Mouse (Mus musculus): ENCODE results near the gene Casq2.

The Casq2 gene

DNA sequence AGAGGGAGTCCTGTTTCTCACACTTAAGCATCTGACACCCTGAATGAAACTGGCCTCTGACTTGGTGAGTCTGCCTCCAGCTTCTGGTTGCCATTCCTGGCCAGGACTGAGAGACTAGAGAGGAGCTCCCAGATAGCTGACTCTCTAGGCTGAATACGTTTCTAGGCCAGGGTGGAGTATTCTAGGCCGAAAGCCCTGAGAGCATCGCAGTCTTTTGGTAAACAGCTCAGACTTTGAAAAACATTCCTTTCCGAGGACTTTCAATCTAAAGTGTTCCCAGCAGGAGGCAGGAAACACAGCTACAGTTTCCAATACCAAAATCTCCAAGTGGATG lies 80.0 kb downstream of the Casq2 start:
- DNase-seq = no peak

DNA sequence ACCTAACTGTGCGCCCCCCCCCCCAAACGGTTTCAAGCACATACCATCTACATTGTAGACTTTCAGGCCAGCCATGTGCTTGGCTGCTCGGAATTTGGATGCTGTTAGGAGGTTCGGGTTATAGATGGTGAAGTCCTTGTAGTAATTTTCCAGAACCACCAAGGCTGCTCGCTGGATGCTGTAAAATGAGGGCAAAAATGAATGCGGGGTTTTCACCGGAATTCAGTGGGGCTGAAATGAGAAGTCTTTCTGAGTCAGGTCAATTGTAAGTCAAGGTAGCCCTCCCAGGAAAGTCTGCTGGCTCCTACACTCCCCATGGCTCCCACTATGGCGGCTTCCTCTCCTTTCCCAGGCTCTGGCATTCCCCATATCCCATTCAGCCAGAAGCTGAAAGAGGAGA lies 80.6 kb downstream of the Casq2 start:
- no peak for DNase-seq

DNA sequence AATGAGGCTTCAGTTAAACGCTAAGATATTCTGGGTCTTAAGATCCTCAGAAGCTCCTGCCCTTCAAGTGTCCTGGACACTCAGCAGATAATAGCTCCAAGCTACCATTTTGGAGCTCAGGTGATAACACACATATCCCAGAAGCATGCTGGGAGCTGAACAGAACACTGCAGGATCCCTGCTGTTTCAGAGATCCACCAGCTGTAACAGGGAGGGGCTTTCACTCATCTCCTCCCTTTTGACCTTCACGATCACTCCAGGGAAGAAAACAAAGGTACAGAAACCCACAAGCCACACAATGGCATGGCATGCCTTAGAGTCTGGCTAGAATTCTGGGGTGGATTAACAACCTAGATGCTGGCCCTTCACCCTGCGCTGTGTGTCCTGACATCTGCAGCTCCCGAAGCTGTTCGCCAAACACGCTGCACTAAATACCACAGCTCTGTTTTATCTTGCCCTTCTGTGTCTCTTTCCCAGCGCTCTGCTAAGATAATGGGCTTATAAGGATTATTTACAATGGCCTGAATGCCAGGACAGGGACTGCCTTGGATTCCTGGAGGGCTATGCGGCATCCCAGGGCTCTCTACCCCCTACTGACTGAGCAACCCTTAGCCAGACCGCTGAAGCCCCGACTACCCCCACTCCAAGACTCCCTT lies 81.5 kb downstream of the Casq2 start:
- no peak for DNase-seq

DNA sequence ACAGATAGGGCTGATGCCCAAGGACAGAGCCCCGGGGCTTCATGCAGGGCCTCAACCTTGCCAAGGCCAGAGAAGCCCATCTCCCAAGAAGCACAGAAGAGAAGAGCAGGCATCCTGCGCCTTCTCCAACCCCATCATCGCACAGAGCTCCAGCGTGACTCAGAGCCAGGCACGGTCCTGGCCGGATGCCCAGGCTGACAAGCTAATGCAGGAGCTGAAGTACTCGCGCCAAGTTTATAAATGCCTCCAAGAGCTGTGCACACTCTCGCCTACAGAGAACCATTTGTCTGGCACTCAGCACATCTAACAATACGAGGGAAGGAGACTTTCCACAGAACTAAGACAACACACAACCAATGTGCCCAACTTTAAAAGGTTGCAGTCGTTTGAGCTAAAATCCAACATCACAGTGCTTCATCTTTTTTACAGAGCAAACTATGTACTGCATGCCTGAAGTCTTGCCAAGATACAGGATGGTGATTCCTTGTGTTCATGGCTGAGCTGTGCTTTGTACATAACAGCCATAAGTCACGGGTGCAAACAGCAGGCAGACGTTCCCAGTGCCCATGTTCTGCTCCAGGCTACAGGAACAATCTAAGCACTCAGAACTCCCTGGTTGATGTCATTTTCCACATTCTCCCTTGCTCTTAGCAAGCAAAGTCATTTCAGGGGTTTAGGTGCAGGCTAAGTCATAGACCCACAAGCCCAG lies 83.1 kb downstream of the Casq2 start:
- peak; percentile 79 for DNase-seq

GRCm38 (mm10) chr3:102174118-102174865 lies 88.1 kb downstream of the Casq2 start:
- no peak for DNase-seq

GRCm38 (mm10) chr3:102175701-102176100 lies 89.5 kb downstream of the Casq2 start:
- no peak for DNase-seq

DNA sequence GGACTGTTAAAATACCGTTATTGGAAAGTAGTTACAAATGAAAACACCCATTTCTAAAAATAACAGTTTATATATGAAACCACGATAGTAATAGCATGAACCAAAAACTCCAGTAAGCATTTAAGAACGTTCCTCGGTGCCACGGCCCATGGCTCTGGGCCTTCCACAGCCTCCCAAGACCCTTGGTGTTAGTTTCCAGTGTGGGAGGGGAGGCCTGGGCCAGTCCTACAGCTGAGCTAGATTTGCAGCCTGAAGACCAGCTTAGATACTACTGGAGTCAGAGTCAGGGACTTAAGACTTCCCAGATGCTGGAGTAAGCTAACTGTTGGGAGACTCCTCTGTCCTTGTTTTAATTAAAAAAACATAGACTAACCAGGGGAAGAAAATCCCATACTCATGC lies 89.9 kb downstream of the Casq2 start:
- DNase-seq = no peak

DNA sequence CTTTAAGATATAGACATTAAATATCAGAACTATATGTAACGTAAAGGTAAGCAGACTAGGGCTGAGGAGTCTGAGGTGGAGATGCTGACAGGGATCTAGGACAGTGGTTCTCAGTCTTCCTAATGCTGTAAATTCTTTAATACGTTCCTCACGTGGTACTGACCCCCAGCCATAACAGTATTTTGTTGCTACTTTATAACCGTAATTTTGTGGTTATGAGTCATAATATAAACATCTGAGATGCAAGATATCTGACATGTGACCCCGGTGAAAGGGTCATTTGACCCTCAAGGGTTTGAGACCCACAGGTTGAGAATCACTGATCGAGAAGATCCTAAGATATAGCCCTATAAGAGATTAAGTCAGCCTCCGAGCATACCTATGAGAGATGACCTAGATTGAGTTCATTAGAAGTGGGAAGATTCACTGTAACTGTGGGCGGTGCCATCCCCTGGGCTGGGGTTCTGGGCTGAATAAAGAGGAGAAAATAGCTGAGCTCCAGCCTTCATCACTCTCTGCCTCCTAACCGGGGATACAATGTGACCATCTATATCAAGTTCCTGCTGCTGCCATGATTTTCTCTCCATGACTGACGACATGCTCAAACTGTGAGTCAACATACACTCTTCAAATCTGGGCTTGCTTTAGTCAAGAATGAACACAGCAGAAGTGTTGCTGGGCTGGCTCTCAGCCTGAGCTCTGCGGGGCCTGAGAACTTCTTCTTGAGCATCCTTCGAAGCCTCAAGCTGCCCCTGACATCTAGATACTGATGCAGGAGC lies 91.8 kb downstream of the Casq2 start:
- no peak for DNase-seq

GRCm38 (mm10) chr3:102179869-102180268 lies 93.7 kb downstream of the Casq2 start:
- DNase-seq = no peak

DNA sequence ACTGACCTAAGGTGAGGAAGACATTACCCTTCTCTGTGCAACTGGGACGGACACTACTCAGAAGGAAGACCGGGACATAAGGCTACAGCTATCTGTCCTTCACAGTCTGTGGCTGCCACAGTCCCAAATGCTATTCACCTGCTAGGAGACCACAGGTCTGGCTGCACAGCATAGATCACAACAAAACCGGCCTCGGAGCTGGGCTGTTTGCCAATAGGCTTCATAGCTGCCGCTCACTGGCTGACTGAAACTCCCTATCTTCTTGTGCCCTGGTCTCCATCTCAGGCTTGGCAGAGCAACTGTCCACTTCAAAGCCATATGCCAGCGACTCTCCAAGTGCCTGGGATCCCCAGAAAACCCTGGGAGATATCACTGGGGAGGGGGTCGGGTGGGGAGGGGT lies 94.5 kb downstream of the Casq2 start:
- no peak for DNase-seq

- no peak for DNase-seq
Measured at GRCm38 (mm10) chr3:102181191-102181590, 95.0 kb downstream of the Casq2 start.

GRCm38 (mm10) chr3:102182601-102183000 lies 96.4 kb downstream of the Casq2 start:
- no peak for DNase-seq

GRCm38 (mm10) chr3:102184721-102185120 lies 98.5 kb downstream of the Casq2 start:
- no peak for DNase-seq

- DNase-seq = no peak
Measured at GRCm38 (mm10) chr3:102187401-102187800, 101.2 kb downstream of the Casq2 start.

- no peak for DNase-seq
Measured at GRCm38 (mm10) chr3:102188972-102189371, 102.8 kb downstream of the Casq2 start.

DNA sequence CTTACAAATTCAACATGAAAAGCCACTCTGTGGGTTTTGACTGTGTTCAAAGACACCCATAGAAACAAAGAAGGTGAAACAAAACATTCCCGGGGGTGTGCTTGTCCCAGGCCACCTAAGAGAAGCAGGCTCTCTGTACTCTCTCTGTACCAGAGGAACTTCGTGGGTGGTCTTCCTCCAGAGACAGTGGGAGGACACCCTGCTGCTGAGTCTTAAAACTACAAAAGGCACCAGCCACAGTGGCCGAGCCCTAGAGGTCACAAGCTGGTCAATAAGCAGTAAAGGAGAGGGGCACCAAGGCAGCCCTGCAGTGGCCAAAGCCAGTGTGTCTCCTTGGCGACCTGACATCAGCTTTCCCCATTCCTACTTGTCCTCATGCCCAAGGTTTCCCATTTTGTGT lies 103.8 kb downstream of the Casq2 start:
- no peak for DNase-seq

DNA sequence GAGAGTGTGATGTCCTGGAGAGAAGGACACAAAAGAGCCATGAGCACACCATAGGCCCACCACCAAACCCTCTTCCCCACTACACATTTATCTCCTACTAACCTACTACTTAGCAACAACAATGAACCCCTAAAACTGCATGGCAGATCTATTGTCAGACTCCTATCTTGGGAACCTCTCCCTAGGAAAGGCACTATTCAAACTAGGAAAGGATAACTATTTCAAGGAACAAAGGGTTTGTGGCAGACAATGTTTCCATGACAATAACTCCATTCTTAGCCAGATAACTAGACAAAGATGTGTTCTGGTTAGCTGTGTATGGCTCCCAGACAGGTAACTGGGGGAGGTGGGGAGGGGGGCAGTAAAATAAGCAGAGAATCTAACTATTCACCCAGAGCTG lies 104.4 kb downstream of the Casq2 start:
- no peak for DNase-seq

DNA sequence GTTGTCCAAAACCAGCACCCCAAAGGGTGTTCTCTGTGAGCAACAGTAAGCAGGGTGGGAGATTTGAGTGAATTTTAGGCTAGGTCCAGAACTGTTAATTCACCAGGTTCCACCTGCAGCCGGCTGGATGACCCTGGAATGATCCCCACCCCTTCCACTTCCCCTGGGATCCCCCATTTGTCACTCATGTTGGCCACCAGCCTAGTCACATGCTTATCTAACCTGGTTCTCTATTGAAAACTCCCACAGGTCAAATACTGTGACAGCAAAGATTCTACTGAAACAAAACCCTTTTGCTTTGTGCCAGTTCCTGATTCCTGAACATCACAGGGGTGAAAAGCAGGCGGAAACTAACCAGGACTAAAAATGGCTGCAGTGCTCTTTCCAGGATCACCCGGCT lies 105.4 kb downstream of the Casq2 start:
- no peak for DNase-seq

- peak; percentile 39 for DNase-seq
Measured at GRCm38 (mm10) chr3:102192621-102193020, 106.4 kb downstream of the Casq2 start.

GRCm38 (mm10) chr3:102193488-102194290 lies 107.5 kb downstream of the Casq2 start:
- DNase-seq = no peak

GRCm38 (mm10) chr3:102194291-102195051 lies 108.3 kb downstream of the Casq2 start:
- DNase-seq = no peak

DNA sequence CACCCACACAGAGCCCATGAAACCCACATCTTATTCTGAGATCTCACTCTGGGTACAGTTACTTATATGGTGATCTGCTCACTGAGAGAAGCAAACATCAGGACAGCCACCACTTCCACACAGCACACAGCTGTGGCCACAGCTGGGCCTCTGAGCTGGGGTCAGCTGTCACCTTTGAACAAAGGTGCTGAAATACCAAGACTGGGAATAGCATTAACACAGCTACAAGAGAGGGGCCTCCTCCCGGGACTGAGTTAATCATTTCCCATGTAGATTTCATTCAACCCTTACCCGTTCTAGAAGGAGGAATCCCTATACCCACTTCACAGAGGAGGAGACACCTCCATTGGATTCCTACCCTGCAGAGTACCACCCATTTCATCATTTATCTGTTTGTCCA lies 109.5 kb downstream of the Casq2 start:
- no peak for DNase-seq
